Mouse (Mus musculus): Measurements from ENCODE around the gene Megf8.

The Megf8 gene

GRCm38 (mm10) chr7:25316532-25317445, at the start of gene Megf8:
Gene Megf8 (plus strand): TSS chr7:25317164.
- peak; percentile 100 for DNase-seq (ENCODE audit: low spot score)

- DNase-seq (ENCODE audit: low spot score), result peak; percentile 100
Observed at GRCm38 (mm10) chr7:25267301-25267750, 49.6 kb upstream of the Megf8 start, which contains the start of gene Cic. Gene Cic (plus strand): TSS chr7:25267704.

GRCm38 (mm10) chr7:25267751-25268463, 49.1 kb upstream of the Megf8 start:
- DNase-seq (ENCODE audit: low spot score), result peak; percentile 100

- no peak for DNase-seq (ENCODE audit: low spot score)
Observed at GRCm38 (mm10) chr7:25268588-25268987, 48.4 kb upstream of the Megf8 start.

- no peak for DNase-seq (ENCODE audit: low spot score)
Observed at GRCm38 (mm10) chr7:25269029-25269428, 47.9 kb upstream of the Megf8 start.

- DNase-seq (ENCODE audit: low spot score), result no peak
Observed at GRCm38 (mm10) chr7:25269545-25270271, 47.3 kb upstream of the Megf8 start.

GRCm38 (mm10) chr7:25270652-25271633, 46.0 kb upstream of the Megf8 start:
- no peak for DNase-seq (ENCODE audit: low spot score)

GRCm38 (mm10) chr7:25271651-25272444, 45.1 kb upstream of the Megf8 start:
- no peak for DNase-seq (ENCODE audit: low spot score)

- no peak for DNase-seq (ENCODE audit: low spot score)
Observed at GRCm38 (mm10) chr7:25272445-25273258, 44.3 kb upstream of the Megf8 start.

GRCm38 (mm10) chr7:25273259-25274241, 43.4 kb upstream of the Megf8 start:
- DNase-seq (ENCODE audit: low spot score), result no peak

GRCm38 (mm10) chr7:25274571-25274970, 42.4 kb upstream of the Megf8 start:
- no peak for DNase-seq (ENCODE audit: low spot score)

GRCm38 (mm10) chr7:25274996-25275395, 42.0 kb upstream of the Megf8 start:
- DNase-seq (ENCODE audit: low spot score), result no peak

- DNase-seq (ENCODE audit: low spot score), result no peak
Observed at GRCm38 (mm10) chr7:25275555-25276298, 41.2 kb upstream of the Megf8 start.

- DNase-seq (ENCODE audit: low spot score), result no peak
Observed at GRCm38 (mm10) chr7:25277405-25277804, 39.6 kb upstream of the Megf8 start.

GRCm38 (mm10) chr7:25277998-25278340, 39.0 kb upstream of the Megf8 start:
- no peak for DNase-seq (ENCODE audit: low spot score)

- DNase-seq (ENCODE audit: low spot score), result peak; percentile 85
Observed at GRCm38 (mm10) chr7:25278341-25279075, 38.5 kb upstream of the Megf8 start.

Data from retina, embryonic 14.5 days (tissue).